Mouse (Mus musculus): ENCODE results near the gene Dram2. TPM values are rescaled to one million over a fixed set of nuclear protein-coding genes. Genes with fewer than 3 reads are reported as not detected.

Dram2 gene
- total RNA-seq, 1 experiment from 2014 or later, result 127 TPM

Other genes starting within 250 kb of the Dram2 start
- not detected in 3 replicates for gene Chil6, start 141.6 kb upstream of the Dram2 start, total RNA-seq (2017)
- gene Dennd2d, start 65.4 kb upstream of the Dram2 start, total RNA-seq (2017), result 25.0 to 49.5 TPM (median 27.4 TPM) in 3 replicates
- gene Cept1, start within 50 bp of the Dram2 start, total RNA-seq (2017), result 149 to 192 TPM (median 150 TPM) in 3 replicates
- gene Lrif1, start 137.2 kb downstream of the Dram2 start, total RNA-seq (2017), result 73.6 to 86.6 TPM (median 79.6 TPM) in 3 replicates
- 802 to 1,218 TPM (median 1,102 TPM) in 3 replicates for gene Cd53, start 242.4 kb downstream of the Dram2 start, total RNA-seq (2017)